Mouse (Mus musculus): ENCODE measurements around the gene Zswim8.

Zswim8 gene

GRCm38 (mm10) chr14:20771941-20772340, 64.6 kb downstream of the Zswim8 start:
- no peak for DNase-seq (ENCODE audit: low spot score in 2 of 2)

DNA sequence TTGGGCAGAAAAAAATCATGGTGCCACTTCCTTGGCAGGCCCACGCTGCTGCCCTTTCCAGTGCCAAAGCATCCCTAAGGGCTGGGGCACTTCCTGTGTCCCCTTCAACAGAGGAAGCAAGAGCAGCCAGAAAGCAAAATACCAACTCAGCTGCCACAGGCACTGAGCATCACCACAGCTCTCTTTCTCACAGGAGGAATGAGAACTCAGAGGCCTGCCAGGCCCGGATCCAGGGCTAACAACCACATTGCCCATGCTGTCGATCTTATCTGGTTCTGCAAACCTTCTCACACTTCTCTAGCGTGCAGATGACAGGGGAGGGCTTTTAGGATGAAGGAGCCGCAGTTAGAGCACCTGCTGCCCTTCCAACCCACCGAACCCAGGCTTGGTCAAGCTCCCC, 65.5 kb downstream of the Zswim8 start:
- DNase-seq (ENCODE audit: low spot score in 2 of 2) = no peak

Data from urinary bladder, adult 18-20 months (tissue).